Mouse (Mus musculus): Measurements from ENCODE around the gene Aqp9. TPM values are rescaled to one million over a fixed set of nuclear protein-coding genes. Genes with fewer than 3 reads are reported as not detected.

The Aqp9 gene
- polyA plus RNA-seq, 1 experiment from 2014 or later: 0.39 TPM

GRCm38 (mm10) chr9:71166871-71167465 lies 1.5 kb downstream of the Aqp9 start:
- no peak overlapping the region for H3K9ac ChIP-seq
- H3K4me1 ChIP-seq: peaks cover 16% of the 10 kb centered on the region
- ATAC-seq (ENCODE audit: extremely low read depth, insufficient number of reproducible peaks, low FRiP score, low TSS enrichment): no peak
- peaks cover 4% of the 10 kb centered on the region; the same call in 1 of the 2 replicates for H3K27me3 ChIP-seq (replicated peaks)
- H3K9me3 ChIP-seq: no peaks in the 10 kb centered on the region
- no peaks in the 10 kb centered on the region for H3K36me3 ChIP-seq
- no peak overlapping the region for H3K4me3 ChIP-seq
- WGBS: 75% methylated on average over 5 of the region's 5 CpGs
- no peak overlapping the region for H3K4me2 ChIP-seq
- no peak overlapping the region for H3K27ac ChIP-seq (replicated peaks)

GRCm38 (mm10) chr9:71166019-71166705 lies 2.3 kb downstream of the Aqp9 start:
- ATAC-seq (ENCODE audit: extremely low read depth, insufficient number of reproducible peaks, low FRiP score, low TSS enrichment): no peak
- H3K9me3 ChIP-seq: no peaks in the 10 kb centered on the region

GRCm38 (mm10) chr9:71165510-71165909 lies 3.0 kb downstream of the Aqp9 start:
- Histone ChIP-seq H3K27ac (replicated peaks) (no peak overlapping the region), H3K36me3 (no peaks in the 10 kb centered on the region), H3K9ac (no peak overlapping the region), H3K4me3 (no peak overlapping the region), H3K4me2 (no peak overlapping the region), H3K27me3 (replicated peaks) (peaks cover 4% of the 10 kb centered on the region; the same call in 1 of the 2 replicates), H3K9me3 (no peaks in the 10 kb centered on the region), H3K4me1 (peaks cover 16% of the 10 kb centered on the region)
- no peak for ATAC-seq (ENCODE audit: extremely low read depth, insufficient number of reproducible peaks, low FRiP score, low TSS enrichment)
- WGBS: 60% methylated on average over 2 of the region's 2 CpGs

More at GRCm38 (mm10) chr9:71166019-71166705, 2.3 kb downstream of the Aqp9 start:
- Histone ChIP-seq H3K4me3 (no peak overlapping the region), H3K27me3 (replicated peaks) (peaks cover 4% of the 10 kb centered on the region; the same call in 1 of the 2 replicates), H3K4me2 (no peak overlapping the region), H3K36me3 (no peaks in the 10 kb centered on the region), H3K9ac (no peak overlapping the region), H3K4me1 (peaks cover 16% of the 10 kb centered on the region), H3K27ac (replicated peaks) (no peak overlapping the region)
- WGBS: 73% methylated on average over 5 of the region's 5 CpGs

- no peak overlapping the region for H3K4me3 ChIP-seq
- no peaks in the 10 kb centered on the region for H3K9me3 ChIP-seq
- peaks cover 16% of the 10 kb centered on the region for H3K4me1 ChIP-seq
- no peak overlapping the region for H3K4me2 ChIP-seq
- 80% methylated on average over 6 of the region's 6 CpGs for WGBS
- ATAC-seq (ENCODE audit: extremely low read depth, insufficient number of reproducible peaks, low FRiP score, low TSS enrichment): no peak
- peaks cover 4% of the 10 kb centered on the region; the same call in 1 of the 2 replicates for H3K27me3 ChIP-seq (replicated peaks)
- H3K9ac ChIP-seq: no peak overlapping the region
- H3K36me3 ChIP-seq: no peaks in the 10 kb centered on the region
- H3K27ac ChIP-seq (replicated peaks): no peak overlapping the region
These were observed 3.4 kb downstream of the Aqp9 start for GRCm38 (mm10) chr9:71165061-71165460.

- H3K4me3 ChIP-seq: no peak overlapping the region
- no peak overlapping the region for H3K27ac ChIP-seq (replicated peaks)
- H3K36me3 ChIP-seq: no peaks in the 10 kb centered on the region
- 75% methylated on average over 3 of the region's 3 CpGs for WGBS
- peaks cover 3% of the 10 kb centered on the region; the same call in 1 of the 2 replicates for H3K27me3 ChIP-seq (replicated peaks)
- peaks cover 16% of the 10 kb centered on the region for H3K4me1 ChIP-seq
- no peaks in the 10 kb centered on the region for H3K9me3 ChIP-seq
- no peak overlapping the region for H3K9ac ChIP-seq
- ATAC-seq (ENCODE audit: extremely low read depth, insufficient number of reproducible peaks, low FRiP score, low TSS enrichment): no peak
- H3K4me2 ChIP-seq: no peak overlapping the region
These were observed 4.1 kb downstream of the Aqp9 start for GRCm38 (mm10) chr9:71164353-71164752.

GRCm38 (mm10) chr9:71162858-71163740 lies 5.4 kb downstream of the Aqp9 start:
- H3K36me3 ChIP-seq: no peaks in the 10 kb centered on the region
- peaks cover 12% of the 10 kb centered on the region for H3K4me1 ChIP-seq
- no peaks in the 10 kb centered on the region; the same call in 1 of the 2 replicates for H3K27me3 ChIP-seq (replicated peaks)
- H3K27ac ChIP-seq (replicated peaks): no peak overlapping the region
- H3K9me3 ChIP-seq: no peaks in the 10 kb centered on the region
- no peak overlapping the region for H3K4me3 ChIP-seq
- no peak overlapping the region for H3K4me2 ChIP-seq
- ATAC-seq (ENCODE audit: extremely low read depth, insufficient number of reproducible peaks, low FRiP score, low TSS enrichment): no peak
- H3K9ac ChIP-seq: no peak overlapping the region
- WGBS: 50% methylated on average over 12 of the region's 12 CpGs

- Histone ChIP-seq H3K9ac (no peak overlapping the region), H3K4me3 (no peak overlapping the region), H3K27ac (replicated peaks) (no peak overlapping the region), H3K27me3 (replicated peaks) (no peaks in the 10 kb centered on the region; the same call in 1 of the 2 replicates), H3K4me1 (peaks cover 8% of the 10 kb centered on the region; the same call in 1 of the 2 replicates), H3K36me3 (no peaks in the 10 kb centered on the region), H3K4me2 (no peak overlapping the region), H3K9me3 (no peaks in the 10 kb centered on the region)
- ATAC-seq (ENCODE audit: extremely low read depth, insufficient number of reproducible peaks, low FRiP score, low TSS enrichment): no peak
- 71% methylated on average over 8 of the region's 8 CpGs for WGBS
These were observed 6.2 kb downstream of the Aqp9 start for GRCm38 (mm10) chr9:71162131-71162857.

GRCm38 (mm10) chr9:71160849-71161711 lies 7.4 kb downstream of the Aqp9 start:
- no peaks in the 10 kb centered on the region for H3K36me3 ChIP-seq
- ATAC-seq (ENCODE audit: extremely low read depth, insufficient number of reproducible peaks, low FRiP score, low TSS enrichment): no peak
- WGBS: 74% methylated on average over 13 of the region's 13 CpGs
- H3K4me1 ChIP-seq: peaks cover 10% of the 10 kb centered on the region; the same call in 1 of the 2 replicates
- H3K4me2 ChIP-seq: no peak overlapping the region
- H3K27ac ChIP-seq (replicated peaks): no peak overlapping the region
- H3K4me3 ChIP-seq: no peak overlapping the region
- no peaks in the 10 kb centered on the region for H3K9me3 ChIP-seq
- no peaks in the 10 kb centered on the region; the same call in 1 of the 2 replicates for H3K27me3 ChIP-seq (replicated peaks)
- no peak overlapping the region for H3K9ac ChIP-seq

- H3K4me3 ChIP-seq: no peak overlapping the region
- H3K4me2 ChIP-seq: no peak overlapping the region
- H3K9ac ChIP-seq: no peak overlapping the region
- H3K9me3 ChIP-seq: no peaks in the 10 kb centered on the region
- 78% methylated on average over 5 of the region's 5 CpGs for WGBS
- no peaks in the 10 kb centered on the region for H3K27me3 ChIP-seq (replicated peaks)
- H3K36me3 ChIP-seq: no peaks in the 10 kb centered on the region
- H3K27ac ChIP-seq (replicated peaks): no peak overlapping the region
- H3K4me1 ChIP-seq: peaks cover 10% of the 10 kb centered on the region; the same call in 1 of the 2 replicates
- ATAC-seq (ENCODE audit: extremely low read depth, insufficient number of reproducible peaks, low FRiP score, low TSS enrichment): no peak
These were observed 8.8 kb downstream of the Aqp9 start for GRCm38 (mm10) chr9:71159686-71160085.

- H3K4me3 ChIP-seq: no peak overlapping the region
- H3K4me1 ChIP-seq: peaks cover 10% of the 10 kb centered on the region; the same call in 1 of the 2 replicates
- no peaks in the 10 kb centered on the region for H3K36me3 ChIP-seq
- no peaks in the 10 kb centered on the region for H3K9me3 ChIP-seq
- H3K27ac ChIP-seq (replicated peaks): no peak overlapping the region
- no peak for ATAC-seq (ENCODE audit: extremely low read depth, insufficient number of reproducible peaks, low FRiP score, low TSS enrichment)
- H3K27me3 ChIP-seq (replicated peaks): no peaks in the 10 kb centered on the region
- WGBS: 58% methylated on average over 7 of the region's 7 CpGs
- H3K4me2 ChIP-seq: no peak overlapping the region
- H3K9ac ChIP-seq: no peak overlapping the region
These were observed 9.3 kb downstream of the Aqp9 start for GRCm38 (mm10) chr9:71159060-71159626.

All from heart, embryonic 13.5 days (tissue).